Mouse (Mus musculus) spleen, adult 2 months (tissue): ENCODE data around the gene Uimc1. TPM values are rescaled to one million over a fixed set of nuclear protein-coding genes. Genes with fewer than 3 reads are reported as not detected.

Experiments used
- DNase-seq, 2 experiments: peaks; one replicate each; pipeline versions ENCODE4 v3.0.0 to v3.0.0-alpha.2; 2012 to 2021; ENCODE audit warnings: low spot score in 2 of 2, low read depth in 1 of 2
- H3K27ac ChIP-seq: fragments of 200-500 bp; 2 replicates; pipeline ENCODE4 v1.5.1; 2012; ENCODE audit warnings: low read length, inconsistent platforms; ENCODE audit not compliant: insufficient read depth
- H3K27me3 ChIP-seq: fragments of 200-500 bp; 2 replicates; pipeline ENCODE4 v1.6.1; 2012; ENCODE audit warnings: mild to moderate bottlenecking, moderate library complexity, low read length, inconsistent platforms; ENCODE audit not compliant: control insufficient read depth, insufficient read depth
- H3K36me3 ChIP-seq: fragments of 200-500 bp; 2 replicates; pipeline ENCODE4 v1.6.1; 2012; ENCODE audit warnings: mild to moderate bottlenecking, low read length, inconsistent platforms; ENCODE audit not compliant: control insufficient read depth, insufficient read depth
- H3K4me1 ChIP-seq: fragments of 200-500 bp; 2 replicates; pipeline ENCODE4 v1.6.1; 2011; ENCODE audit warnings: inconsistent platforms; ENCODE audit not compliant: control insufficient read depth, insufficient read depth, insufficient read length
- H3K4me3 ChIP-seq: fragments of 200-500 bp; 2 replicates; pipeline ENCODE4 v1.5.1; 2011; ENCODE audit warnings: mild to moderate bottlenecking, inconsistent platforms; ENCODE audit not compliant: insufficient read depth, insufficient read length; ENCODE audit errors: extremely low read depth
- CTCF ChIP-seq: fragments of 200-500 bp; IDR thresholded peaks from 2 replicates; pipeline ENCODE4 v1.5.1; 2011; ENCODE audit warnings: mild to moderate bottlenecking, inconsistent platforms; ENCODE audit not compliant: insufficient read depth, insufficient read length, insufficient replicate concordance; ENCODE audit errors: extremely low read depth
- POLR2A ChIP-seq: fragments of 200-500 bp; IDR thresholded peaks from 2 replicates; pipeline ENCODE4 v1.6.1; 2011; ENCODE audit warnings: low read depth, low read length, inconsistent platforms
- WGBS: fragments of 180-500 bp; shearing (Covaris S2); methylation state at CpG from one replicate; pipeline ENCODE4 v1.1.7; 2018; 5-methylcytosine and 5-hydroxymethylcytosine counted together
- polyA plus RNA-seq: library from polyadenylated mRNA; depleted of rRNA; stranded (reverse); fragments of >200 nt; gene quantifications from 2 replicates; pipeline ENCODE4 v1.2.3, GENCODE M21; 2012; rRNA removed

Uimc1 gene
- 4.9 and 5.1 TPM in 2 replicates for polyA plus RNA-seq

DNA sequence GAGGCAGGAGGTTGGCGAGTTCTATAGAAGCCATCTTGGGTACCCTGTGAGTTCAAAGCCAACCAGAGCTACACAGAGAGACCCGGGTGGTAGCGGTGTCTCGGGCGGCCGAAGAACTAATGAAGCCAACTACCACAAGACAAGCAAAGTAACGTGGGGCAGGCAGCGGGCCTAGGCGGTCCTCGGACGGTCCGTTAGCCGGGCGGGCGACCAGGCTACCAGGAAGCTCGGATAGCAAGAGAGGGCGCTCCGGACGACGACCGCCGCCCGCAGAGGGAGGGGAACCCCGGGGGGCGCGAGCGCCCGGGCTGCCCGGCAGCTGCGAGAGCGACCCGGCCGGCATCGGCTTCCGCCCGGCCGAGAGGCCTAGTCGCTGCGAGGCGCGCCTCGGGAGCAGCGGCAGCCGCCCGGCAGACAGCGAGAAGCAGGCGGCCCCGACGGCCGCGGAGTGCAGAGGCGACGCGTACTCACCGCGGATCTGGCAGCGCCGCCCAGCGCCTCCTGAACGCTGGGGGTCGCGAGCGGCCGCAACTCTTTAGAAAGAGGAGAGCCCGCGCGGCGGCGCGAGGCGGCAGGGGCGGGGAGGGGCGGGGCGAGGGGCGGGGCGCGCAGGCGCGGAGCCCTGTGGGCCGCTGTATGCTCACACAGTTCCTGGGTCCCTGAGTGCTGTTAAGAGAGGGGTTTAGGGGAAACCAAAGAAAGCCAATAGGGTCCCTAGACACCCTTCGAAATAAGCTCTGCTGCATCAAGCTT, at the start of gene Uimc1:
Gene Uimc1, minus strand, starts transcription at position 575 of the 753 bp plus-strand sequence.
- Histone ChIP-seq H3K4me1 (peaks cover 6% of the 10 kb centered on the region; the same call in 1 of the 2 replicates), H3K27me3 (no peaks in the 10 kb centered on the region), H3K36me3 (no peaks in the 10 kb centered on the region), H3K4me3 (peak within 1 kb of the TSS; percentile 77), H3K27ac (peak within 1 kb of the TSS; percentile 93)
- 1% methylated on average over 52 of the region's 81 CpGs for WGBS
- DNase-seq, result peak; percentile 67 to 79
- TF ChIP-seq POLR2A, result peak; percentile 61
- peak; percentile 32; the same call in 1 of the 2 replicates for TF ChIP-seq CTCF

DNA sequence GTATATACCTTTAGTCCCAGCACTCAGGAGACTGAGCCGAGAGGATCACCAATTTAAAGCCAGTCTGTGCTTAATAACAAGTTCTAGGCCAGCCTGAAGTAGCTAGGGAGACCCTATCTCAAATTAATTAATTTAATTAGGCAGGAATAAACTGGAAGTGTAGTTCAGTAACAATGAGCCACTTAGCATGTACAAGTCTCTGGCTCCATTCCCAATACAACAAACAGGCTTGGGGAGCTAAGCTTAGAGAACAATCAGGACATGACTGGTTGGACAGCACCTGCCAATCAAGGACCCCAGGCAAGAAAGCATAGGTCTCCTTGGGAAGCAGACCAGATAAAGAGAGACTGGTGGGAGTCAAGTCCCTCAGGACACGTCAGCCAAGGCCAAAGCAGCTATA, 40.2 kb upstream of the Uimc1 start:
- H3K4me1 ChIP-seq, result no peaks in the 10 kb centered on the region
- WGBS, result 86% methylated on average over 2 of the region's 2 CpGs
- H3K27ac ChIP-seq, result no peak overlapping the region
- no peaks in the 10 kb centered on the region for H3K36me3 ChIP-seq
- no peak overlapping the region for H3K4me3 ChIP-seq
- no peak for DNase-seq
- H3K27me3 ChIP-seq, result no peaks in the 10 kb centered on the region
- no peak for TF ChIP-seq POLR2A
- TF ChIP-seq CTCF, result no peak

DNA sequence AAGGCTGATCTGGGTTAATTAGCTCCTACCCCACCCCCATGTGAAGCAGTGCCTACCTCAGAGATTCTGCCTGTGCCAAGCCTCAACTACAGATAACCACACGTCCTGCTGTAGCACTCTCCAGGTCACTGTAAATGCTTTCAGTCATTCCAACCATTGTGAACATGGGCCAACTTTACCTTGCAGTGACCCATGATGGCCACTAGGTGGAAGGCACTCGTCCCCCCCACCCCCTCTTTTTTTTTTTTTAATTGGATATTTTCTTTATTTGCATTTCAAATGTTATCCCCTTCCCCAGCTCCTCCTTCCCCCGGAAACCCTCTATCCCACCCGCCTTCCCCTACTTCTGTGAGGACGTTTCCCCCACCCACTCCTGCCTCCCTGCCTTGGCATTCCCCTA, 35.3 kb upstream of the Uimc1 start:
- DNase-seq, result no peak
- no peaks in the 10 kb centered on the region for H3K27me3 ChIP-seq
- H3K27ac ChIP-seq, result no peak overlapping the region
- no peaks in the 10 kb centered on the region for H3K4me1 ChIP-seq
- 17% methylated on average over 5 of the region's 5 CpGs for WGBS
- H3K4me3 ChIP-seq, result no peak overlapping the region
- no peak for TF ChIP-seq POLR2A
- TF ChIP-seq CTCF, result peak; percentile 41; the same call in 1 of the 2 replicates
- H3K36me3 ChIP-seq, result peaks cover 17% of the 10 kb centered on the region

DNA sequence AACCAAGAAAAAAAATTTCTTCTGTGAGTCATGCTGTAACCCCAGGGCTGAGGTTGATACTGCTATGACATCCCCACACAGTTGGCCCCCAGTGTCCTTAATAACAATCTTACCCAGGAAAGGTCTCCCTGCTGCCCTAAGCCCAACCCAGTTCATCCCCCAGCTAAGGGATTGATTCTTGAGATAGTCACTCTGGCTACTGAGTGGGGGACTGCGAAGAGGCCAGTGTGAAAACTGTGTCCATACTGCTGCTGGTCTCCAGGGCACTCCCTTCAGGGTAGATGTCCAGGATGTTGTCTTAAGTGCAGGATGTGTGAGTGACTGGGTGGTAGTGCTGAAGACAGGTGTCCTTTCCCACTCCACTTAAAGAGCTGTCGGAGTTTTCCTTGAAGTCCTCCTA, 33.3 kb upstream of the Uimc1 start, which contains the start of gene Gm17617:
Gene Gm17617, minus strand, starts transcription at position 101 of the 400 bp plus-strand sequence.
- DNase-seq, result no peak
- WGBS, result 96% methylated on average over 2 of the region's 2 CpGs
- H3K27ac ChIP-seq, result no peak within 1 kb of the TSS
- TF ChIP-seq CTCF (no peak), POLR2A (no peak)
- H3K4me3 ChIP-seq, result no peak within 1 kb of the TSS
- H3K4me1 ChIP-seq, result no peaks in the 10 kb centered on the region
- peaks cover 21% of the 10 kb centered on the region for H3K36me3 ChIP-seq
- H3K27me3 ChIP-seq, result no peaks in the 10 kb centered on the region

DNA sequence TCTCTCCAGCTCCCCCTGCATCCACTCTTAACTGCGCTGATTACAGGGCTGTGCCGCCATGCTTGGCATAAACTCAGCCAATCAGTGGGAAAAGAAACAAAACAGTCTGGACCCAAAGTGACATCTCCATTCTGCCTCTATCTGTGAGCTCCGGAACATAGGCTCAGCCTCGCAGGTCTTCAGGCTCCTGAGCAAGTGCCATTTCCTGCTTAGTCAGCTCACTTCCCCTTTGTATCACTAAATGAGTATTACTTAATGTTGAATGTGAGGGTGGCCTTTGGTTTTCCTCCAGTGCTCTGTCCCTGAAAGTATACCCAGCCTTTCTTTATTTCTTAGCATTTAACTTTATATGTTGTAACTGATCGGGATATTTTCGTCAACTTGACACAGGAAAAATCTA, 24.8 kb upstream of the Uimc1 start:
- WGBS, result 58% methylated on average over 6 of the region's 6 CpGs
- H3K27ac ChIP-seq, result no peak overlapping the region
- no peak overlapping the region for H3K4me3 ChIP-seq
- TF ChIP-seq CTCF (no peak), POLR2A (no peak)
- peaks cover 14% of the 10 kb centered on the region for H3K36me3 ChIP-seq
- no peaks in the 10 kb centered on the region for H3K27me3 ChIP-seq
- DNase-seq, result peak in 1 of 2 experiments; percentile 2
- H3K4me1 ChIP-seq, result no peaks in the 10 kb centered on the region

DNA sequence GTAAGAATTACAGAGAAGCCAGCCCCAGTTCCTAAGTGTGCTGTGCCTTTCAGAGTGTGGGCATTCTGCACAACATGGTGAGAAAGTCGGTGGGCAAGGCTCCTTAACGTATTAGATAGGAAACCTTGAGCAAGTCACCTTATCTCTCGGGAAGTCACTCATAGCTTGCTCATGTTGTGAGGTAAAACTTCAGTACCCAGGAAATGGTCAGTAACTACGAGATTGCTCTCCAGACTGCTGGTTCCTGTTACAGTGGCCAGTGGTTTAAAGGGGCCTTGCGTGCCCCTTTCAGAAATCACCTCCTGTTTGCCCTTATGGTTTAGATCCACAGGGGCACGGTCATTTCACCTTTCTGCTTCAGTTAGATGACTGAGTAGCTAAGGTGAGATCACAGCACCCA, 14.3 kb upstream of the Uimc1 start:
- no peak overlapping the region for H3K27ac ChIP-seq
- WGBS, result 82% methylated on average over 6 of the region's 6 CpGs
- peaks cover 12% of the 10 kb centered on the region for H3K36me3 ChIP-seq
- DNase-seq, result no peak
- H3K4me3 ChIP-seq, result no peak overlapping the region
- no peak for TF ChIP-seq POLR2A
- no peak for TF ChIP-seq CTCF
- no peaks in the 10 kb centered on the region for H3K4me1 ChIP-seq
- H3K27me3 ChIP-seq, result no peaks in the 10 kb centered on the region

DNA sequence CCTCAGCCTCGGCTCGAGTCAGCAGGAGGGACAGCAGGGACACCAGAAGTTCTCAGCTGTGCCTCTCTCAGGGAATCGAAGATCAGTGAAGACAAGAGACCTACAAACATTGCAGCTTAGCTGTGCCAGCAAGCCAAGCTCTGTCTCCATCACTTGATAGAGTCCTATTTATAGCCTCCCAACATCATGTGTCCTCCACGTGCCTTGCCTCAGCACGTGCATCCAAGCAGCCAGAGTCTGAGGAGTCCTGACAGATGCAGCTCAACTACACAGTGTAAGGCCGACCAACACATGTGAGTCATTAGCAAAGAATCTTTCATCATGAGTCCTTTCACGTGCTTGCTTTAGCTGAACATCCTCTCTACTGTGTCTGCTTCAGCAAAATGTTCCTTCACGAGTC, 7.6 kb upstream of the Uimc1 start:
- H3K4me1 ChIP-seq, result peaks cover 10% of the 10 kb centered on the region
- H3K27me3 ChIP-seq, result no peaks in the 10 kb centered on the region
- 93% methylated on average over 8 of the region's 8 CpGs for WGBS
- 0 out of 2 replicates have a peak, but pooled peaks cover 1% of the 10 kb centered on the region for H3K36me3 ChIP-seq
- no peak for DNase-seq
- TF ChIP-seq POLR2A, result no peak
- no peak for TF ChIP-seq CTCF
- H3K27ac ChIP-seq, result no peak overlapping the region
- no peak overlapping the region for H3K4me3 ChIP-seq
